Mouse (Mus musculus) embryonic fibroblast, embryonic 13.5 days (primary cell): ENCODE data around the gene Vps18.

ENCODE experiments used
- CTCF ChIP-seq: IDR thresholded peaks from 2 replicates; pipeline ENCODE4 v1.5.1; 2011; ENCODE audit warnings: mild to moderate bottlenecking, control low read depth, low read length, moderate library complexity, borderline replicate concordance; ENCODE audit not compliant: insufficient read depth
- POLR2A ChIP-seq: IDR thresholded peaks from 2 replicates; pipeline ENCODE4 v1.6.1; 2011; ENCODE audit warnings: low read depth, mild to moderate bottlenecking, control low read depth, low read length, moderate library complexity

GRCm38 (mm10) chr2:119261326-119261725, 27.2 kb upstream of the Vps18 start:
- TF ChIP-seq CTCF: no peak
- TF ChIP-seq POLR2A: no peak
